Mouse (Mus musculus): ENCODE results near the gene Vdac1.
"Not testable (repeated sequence)": the region's sequence is repeated elsewhere in the genome, so short reads cannot be mapped to it uniquely, and the experiment has no call there.

The Vdac1 gene

GRCm38 (mm10) chr11:52370538-52370937 is 9.9 kb downstream of the Vdac1 start:
- DNase-seq (ENCODE audit: inconsistent ontology term): peak; percentile 41

GRCm38 (mm10) chr11:52373841-52374240 is 13.2 kb downstream of the Vdac1 start:
- no peak for DNase-seq (ENCODE audit: inconsistent ontology term)

- peak; percentile 36 for DNase-seq (ENCODE audit: inconsistent ontology term)
These were observed 13.7 kb downstream of the Vdac1 start for GRCm38 (mm10) chr11:52374340-52374739.

- peak; percentile 53 for DNase-seq (ENCODE audit: inconsistent ontology term)
These were observed 16.9 kb downstream of the Vdac1 start for GRCm38 (mm10) chr11:52377579-52377978.

DNA sequence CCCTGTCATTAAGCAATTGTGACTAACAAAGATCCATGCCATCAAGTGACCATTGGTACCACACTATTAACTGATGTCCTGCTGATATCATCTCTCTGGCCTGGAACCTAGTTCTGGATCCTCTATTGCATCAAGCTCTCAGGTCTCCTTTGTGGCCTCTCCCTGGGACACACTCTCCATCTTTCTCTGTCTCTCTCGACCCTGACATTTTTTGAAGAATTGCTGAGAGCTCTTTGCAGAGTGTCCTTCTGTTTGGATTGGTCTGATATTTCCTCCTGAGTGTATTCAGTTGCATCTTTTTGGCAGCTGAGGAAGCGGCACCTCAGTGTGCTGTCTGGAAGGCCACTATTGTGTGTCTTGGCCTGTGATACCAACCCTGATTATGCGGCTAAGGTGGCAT is 18.6 kb downstream of the Vdac1 start:
- no peak for DNase-seq (ENCODE audit: inconsistent ontology term)

GRCm38 (mm10) chr11:52383741-52384140 is 23.1 kb downstream of the Vdac1 start:
- DNase-seq (ENCODE audit: inconsistent ontology term): no peak

DNA sequence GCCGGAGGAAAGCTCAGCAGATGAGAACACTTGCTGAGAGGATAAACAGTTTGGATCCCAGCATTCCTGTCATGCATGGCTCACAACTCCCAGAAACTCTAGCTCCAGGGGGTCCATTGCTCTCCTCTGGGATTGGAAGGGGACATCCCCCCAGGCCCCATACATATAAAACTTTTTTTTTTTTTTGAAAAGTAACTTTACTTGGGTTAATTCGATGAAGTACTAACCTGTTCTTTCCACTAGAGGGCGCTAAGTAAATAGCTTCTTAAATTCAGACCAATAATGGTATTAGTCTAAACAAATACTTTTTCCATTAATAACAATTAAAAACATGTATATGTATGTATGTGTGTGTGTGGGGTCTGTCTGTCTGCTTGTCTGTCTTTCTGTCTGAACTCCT is 24.0 kb downstream of the Vdac1 start:
- no peak for DNase-seq (ENCODE audit: inconsistent ontology term)

DNA sequence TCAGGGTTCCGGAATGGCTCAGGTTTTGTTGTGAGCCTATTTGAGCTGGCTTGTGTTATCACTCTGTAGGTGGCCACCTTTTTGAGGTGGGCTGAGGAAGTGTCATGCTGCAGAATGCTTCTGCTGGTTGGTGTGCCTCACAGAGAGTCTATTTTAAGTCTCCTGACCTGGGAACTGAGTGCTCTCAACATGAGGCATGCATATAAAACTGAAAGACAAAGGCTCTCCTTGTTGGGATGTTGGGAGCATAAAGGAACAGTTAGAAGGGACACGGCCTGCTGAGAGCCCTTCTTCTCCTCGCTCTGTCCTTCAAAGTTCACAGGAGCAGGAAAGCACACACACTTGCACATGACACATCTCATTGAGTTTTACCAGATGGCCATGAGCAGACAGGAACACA is 26.2 kb downstream of the Vdac1 start:
- no peak for DNase-seq (ENCODE audit: inconsistent ontology term)

- DNase-seq (ENCODE audit: inconsistent ontology term): no peak
These were observed 27.5 kb downstream of the Vdac1 start for GRCm38 (mm10) chr11:52388150-52388549.

- not testable (repeated sequence) for DNase-seq (ENCODE audit: inconsistent ontology term)
These were observed 28.3 kb downstream of the Vdac1 start for GRCm38 (mm10) chr11:52388979-52389378.

DNA sequence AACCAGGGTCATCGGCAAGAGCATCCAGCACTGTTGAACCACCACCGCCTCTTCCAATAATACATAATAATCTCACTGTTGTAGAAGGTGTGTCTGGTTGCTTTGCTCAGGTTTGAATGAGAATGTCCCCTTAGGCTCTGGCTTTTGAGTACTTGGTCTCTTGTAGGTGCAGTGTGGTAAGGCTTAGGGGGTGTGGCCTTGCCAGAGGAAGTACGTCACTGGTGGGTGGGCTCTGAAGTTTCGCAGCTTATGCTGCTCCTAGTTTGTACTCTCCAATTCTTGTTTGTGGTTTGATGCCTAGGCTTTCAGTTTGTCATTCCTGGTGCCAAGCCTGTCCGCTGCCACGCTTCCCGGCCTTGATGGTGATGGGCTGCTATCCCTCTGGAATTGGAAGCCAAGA is 29.3 kb downstream of the Vdac1 start:
- no peak for DNase-seq (ENCODE audit: inconsistent ontology term)

- no peak for DNase-seq (ENCODE audit: inconsistent ontology term)
These were observed 33.8 kb downstream of the Vdac1 start for GRCm38 (mm10) chr11:52394494-52394893.

GRCm38 (mm10) chr11:52395343-52395742 is 34.7 kb downstream of the Vdac1 start:
- DNase-seq (ENCODE audit: inconsistent ontology term): no peak

DNA sequence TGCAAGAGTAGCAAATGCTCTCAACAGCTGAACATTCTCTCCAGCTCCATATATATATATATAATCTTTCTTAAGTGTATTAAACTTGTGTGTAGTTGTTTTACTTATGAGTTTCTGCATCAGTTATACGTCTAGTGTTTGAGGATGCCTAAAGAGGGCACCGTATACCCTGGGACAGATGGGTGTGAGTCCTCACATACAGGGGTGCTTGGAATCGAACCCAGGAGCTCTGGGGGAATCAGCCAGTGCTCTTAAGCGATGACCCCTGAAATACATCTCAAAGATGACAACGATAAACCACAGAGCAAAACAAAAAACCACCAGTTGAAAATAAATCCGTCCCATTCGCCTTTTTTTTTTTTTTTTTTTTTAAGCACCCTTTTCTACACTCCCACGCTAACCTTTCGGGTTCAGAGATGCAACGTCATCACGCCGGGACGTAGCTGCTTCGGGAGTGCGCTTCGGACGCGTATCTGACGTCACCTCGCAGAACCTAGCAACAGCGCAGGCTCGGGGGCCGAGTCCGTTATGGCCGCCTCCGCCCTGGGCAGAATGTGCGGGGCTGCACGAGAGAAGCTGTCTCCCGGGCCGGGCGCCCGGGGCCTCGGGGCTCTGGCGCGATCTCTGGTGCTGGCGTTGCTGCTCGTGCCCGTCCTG is 35.4 kb downstream of the Vdac1 start, which contains the start of gene 9530068E07Rik:
9530068E07Rik (plus strand) TSS at position 489 of the 657 bp plus-strand sequence.
- DNase-seq (ENCODE audit: inconsistent ontology term): peak; percentile 92

DNA sequence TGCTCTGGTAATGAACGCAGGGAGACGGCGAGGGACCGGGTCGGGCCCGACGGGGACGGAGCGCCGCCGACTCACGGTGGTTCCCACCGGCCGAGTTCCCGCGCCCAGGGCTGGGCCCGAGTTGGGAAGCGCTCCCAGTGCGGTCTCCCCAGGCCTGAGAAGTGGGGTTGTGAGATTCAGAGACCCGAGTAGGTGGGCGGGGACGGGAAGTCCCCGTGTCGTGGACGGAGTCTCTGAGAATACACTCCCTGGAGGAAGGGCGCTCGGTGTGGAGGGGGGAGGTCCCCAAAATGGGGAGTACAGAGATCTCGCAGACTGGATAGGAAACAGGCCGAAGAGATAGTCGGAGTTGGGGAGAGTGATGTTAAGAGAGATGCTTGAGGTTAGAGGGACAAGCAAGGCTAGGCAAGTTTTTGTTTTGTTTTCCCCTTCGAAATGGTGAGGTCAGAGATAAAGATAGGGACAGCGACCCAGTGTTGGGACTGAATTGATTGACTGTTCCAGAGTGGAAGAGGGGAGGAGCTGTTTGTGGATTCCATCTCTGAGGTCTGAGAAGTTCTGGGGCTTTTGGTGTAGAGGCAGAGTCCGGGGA is 36.0 kb downstream of the Vdac1 start:
- peak; percentile 83 for DNase-seq (ENCODE audit: inconsistent ontology term)

DNA sequence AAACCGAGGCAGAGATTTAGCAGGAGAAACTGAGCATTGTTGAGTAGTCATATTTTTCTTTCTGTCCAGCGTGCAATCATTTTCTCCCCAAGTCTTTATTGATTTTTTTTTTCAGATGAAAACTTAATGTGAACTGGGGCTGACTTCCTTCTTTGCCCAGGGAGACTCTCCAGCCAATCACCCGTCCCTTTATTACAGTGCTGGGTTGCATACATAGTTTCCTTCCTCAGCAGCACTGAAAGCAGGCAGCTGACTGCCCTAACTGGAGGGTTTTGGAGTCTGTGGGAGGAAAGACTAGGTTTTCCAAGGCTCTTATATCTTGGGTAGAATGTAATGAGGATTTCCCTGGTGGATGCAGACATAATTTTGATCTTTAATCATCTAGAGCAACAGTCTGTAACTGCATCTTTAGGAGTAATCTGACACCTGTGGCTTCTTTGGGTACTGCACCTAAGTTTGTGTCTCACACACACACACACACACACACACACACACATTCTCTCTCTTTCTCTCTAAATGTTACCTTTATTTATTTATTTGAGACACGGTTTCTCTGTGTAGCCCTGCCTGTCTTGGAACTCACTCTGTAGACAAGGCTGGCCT is 36.8 kb downstream of the Vdac1 start:
- DNase-seq (ENCODE audit: inconsistent ontology term): no peak

- DNase-seq (ENCODE audit: inconsistent ontology term): no peak
These were observed 40.8 kb downstream of the Vdac1 start for GRCm38 (mm10) chr11:52401476-52401875.

DNA sequence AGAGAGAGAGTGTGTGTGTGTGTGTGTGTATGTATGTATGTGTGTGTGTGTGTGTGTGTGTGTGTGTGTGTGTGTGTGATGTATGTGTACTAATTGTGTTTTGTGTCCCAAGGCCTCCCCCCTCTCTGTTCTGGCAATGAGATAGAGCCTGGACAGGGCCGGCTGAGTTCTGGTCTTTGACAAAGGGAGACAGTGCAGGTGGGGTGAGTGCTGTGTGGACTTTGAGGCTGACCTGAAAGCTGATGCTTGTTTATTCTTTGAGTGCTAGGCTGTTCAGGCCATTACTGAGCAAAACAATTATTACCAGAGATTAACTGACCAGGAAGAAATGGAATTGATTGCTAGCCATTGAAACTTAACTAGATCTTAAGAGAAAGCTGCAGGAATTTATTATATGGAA is 41.9 kb downstream of the Vdac1 start:
- no peak for DNase-seq (ENCODE audit: inconsistent ontology term)

- DNase-seq (ENCODE audit: inconsistent ontology term): no peak
These were observed 43.5 kb downstream of the Vdac1 start for GRCm38 (mm10) chr11:52404209-52404608.

GRCm38 (mm10) chr11:52405196-52405688 is 44.6 kb downstream of the Vdac1 start:
- DNase-seq (ENCODE audit: inconsistent ontology term): no peak

GRCm38 (mm10) chr11:52409316-52409715 is 48.7 kb downstream of the Vdac1 start:
- DNase-seq (ENCODE audit: inconsistent ontology term): no peak

GRCm38 (mm10) chr11:52418358-52418757 is 57.7 kb downstream of the Vdac1 start:
- DNase-seq (ENCODE audit: inconsistent ontology term): no peak

GRCm38 (mm10) chr11:52419246-52419645 is 58.6 kb downstream of the Vdac1 start:
- DNase-seq (ENCODE audit: inconsistent ontology term): no peak
